Mouse (Mus musculus): ENCODE measurements around the gene Dlg2.

DNA sequence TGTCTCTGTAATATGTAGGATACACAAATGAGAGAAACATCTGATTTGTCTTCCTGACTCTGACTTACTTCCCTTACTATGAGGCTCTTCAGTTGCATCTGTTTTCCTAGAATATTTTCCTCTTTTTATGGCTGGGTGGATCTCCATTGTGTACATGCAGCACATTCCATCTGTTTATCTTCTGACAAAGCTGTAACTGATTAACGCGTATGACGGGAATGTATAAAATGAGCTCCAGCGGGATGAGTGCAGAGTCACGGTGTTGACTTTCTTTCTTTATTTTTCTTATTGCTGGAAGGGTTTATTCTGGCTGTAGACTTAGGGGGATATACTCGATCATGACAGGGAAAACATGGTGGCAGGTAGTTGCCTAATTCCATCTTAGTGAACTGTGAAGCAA is 76.9 kb downstream of the Dlg2 start:
- no peak for TF ChIP-seq POLR2A (IDR thresholded peaks at IDR 0.05; ENCODE audit: insufficient read depth, low read length)
- no peak for TF ChIP-seq CTCF (IDR thresholded peaks at IDR 0.05; ENCODE audit: low read depth, low read length)

Data from ES-Bruce4 (cell line).